Mouse (Mus musculus) ES-E14 (cell line): Measurements from ENCODE around the gene Lrrc47.

Source experiments
- CHD2 ChIP-seq: IDR thresholded peaks from 2 replicates; pipeline ENCODE4 v1.6.1; 2014; ENCODE audit warnings: mild to moderate bottlenecking, low read depth, low read length, inconsistent platforms
- HCFC1 ChIP-seq: IDR thresholded peaks from 2 replicates; pipeline ENCODE4 v1.6.1; 2012; ENCODE audit warnings: low read length, inconsistent platforms, borderline replicate concordance; ENCODE audit not compliant: insufficient read depth
- MAFK ChIP-seq: IDR thresholded peaks from 2 replicates; pipeline ENCODE4 v1.6.1; 2014; ENCODE audit warnings: mild to moderate bottlenecking, low read depth, low read length, inconsistent platforms; ENCODE audit not compliant: insufficient read depth
- ZC3H11A ChIP-seq: IDR thresholded peaks from 2 replicates; pipeline ENCODE4 v1.6.1; 2012; ENCODE audit warnings: low read depth, mild to moderate bottlenecking, inconsistent platforms, low read length, borderline replicate concordance
- ZNF384 ChIP-seq: IDR thresholded peaks from 2 replicates; pipeline ENCODE4 v1.6.1; 2012; ENCODE audit warnings: low read depth, low read length, inconsistent platforms

- no peak for TF ChIP-seq ZC3H11A
- TF ChIP-seq MAFK, result no peak
- TF ChIP-seq ZNF384, result no peak
- no peak for TF ChIP-seq HCFC1
- no peak for TF ChIP-seq CHD2
These were observed 44.9 kb upstream of the Lrrc47 start for GRCm38 (mm10) chr4:153966651-153967050.
